Mouse (Mus musculus): ENCODE measurements at regions not wholly inside any gene's neighbourhood (a gene's known extent, or its start where the extent isn't known, plus 50 kb on each side); places are given as distances from the start of the nearest gene placed in this dataset.

DNA sequence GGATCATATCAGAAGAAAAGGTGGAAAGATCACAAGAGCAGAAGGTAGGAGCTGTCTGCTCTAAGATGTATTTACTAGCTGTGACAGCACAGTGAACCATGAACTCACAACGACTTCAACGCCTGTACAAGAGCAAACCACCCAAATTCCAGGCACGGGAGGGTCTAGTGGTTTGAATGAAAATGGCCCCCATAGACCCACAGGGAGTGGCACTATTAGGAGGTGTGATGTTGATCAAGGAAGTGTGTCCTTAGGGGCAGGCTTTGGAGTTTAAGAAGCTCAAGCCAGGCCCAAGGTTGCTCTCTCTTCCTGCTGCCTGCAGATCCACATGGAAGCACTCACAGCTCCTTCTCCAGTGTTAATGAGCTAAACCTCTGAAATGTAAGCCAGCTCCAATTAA, 83.5 kb upstream of the Ssbp2 start:
- TF ChIP-seq POLR2A (IDR thresholded peaks at IDR 0.05; ENCODE audit: control insufficient read depth, extremely low read depth, insufficient read depth, low read length, poor library complexity) (no peak), CTCF (IDR thresholded peaks at IDR 0.05; ENCODE audit: borderline replicate concordance, control insufficient read depth, extremely low read depth, insufficient read depth, low read length, poor library complexity) (no peak)

Measured in thymus, adult 2 months (tissue).